Mouse (Mus musculus) lung, embryonic 14.5 days (tissue): ENCODE measurements around the gene Calhm2. TPM values are rescaled to one million over a fixed set of nuclear protein-coding genes. Genes with fewer than 3 reads are reported as not detected.

Experiments used
- ATAC-seq: fragments of 200-750 bp; cut with Nextera tagmentation; 2 replicates; pipeline ENCODE4 v1.8.0; 2017; ENCODE audit warnings: mild to moderate bottlenecking, moderate TSS enrichment, moderate library complexity; ENCODE audit not compliant: insufficient read depth
- DNase-seq: peaks from one replicate; pipeline ENCODE4 v3.0.0-alpha.2; 2015
- H3K27ac ChIP-seq: fragments of 300-500 bp; sonication (generic); 2 replicates; pipeline ENCODE4 v1.5.1; 2014; ENCODE audit warnings: low read depth, mild to moderate bottlenecking, moderate library complexity
- H3K27me3 ChIP-seq: fragments of 300-500 bp; sonication (generic); 2 replicates; pipeline ENCODE4 v1.6.1; 2014; ENCODE audit warnings: low read length, control low read depth; ENCODE audit not compliant: insufficient read depth
- H3K36me3 ChIP-seq: fragments of 300-500 bp; sonication (generic); 2 replicates; pipeline ENCODE4 v1.6.1; 2014; ENCODE audit warnings: control low read depth; ENCODE audit not compliant: insufficient read depth
- H3K4me1 ChIP-seq: fragments of 300-500 bp; sonication (generic); 2 replicates; pipeline ENCODE4 v1.6.1; 2014; ENCODE audit warnings: antibody characterized with exemption, control low read depth; ENCODE audit not compliant: insufficient read depth
- H3K4me2 ChIP-seq: fragments of 300-500 bp; sonication (generic); 2 replicates; pipeline ENCODE4 v1.6.1; 2014; ENCODE audit warnings: mild to moderate bottlenecking
- H3K4me3 ChIP-seq: fragments of 300-500 bp; sonication (generic); 2 replicates; pipeline ENCODE4 v1.5.1; 2014; ENCODE audit warnings: low read depth, low read length
- H3K9ac ChIP-seq: fragments of 300-500 bp; sonication (generic); 2 replicates; pipeline ENCODE4 v1.6.1; 2014
- H3K9me3 ChIP-seq: fragments of 300-500 bp; sonication (generic); 2 replicates; pipeline ENCODE4 v1.6.1; 2016; ENCODE audit warnings: low read depth, low read length, control low read depth
- CTCF ChIP-seq: IDR thresholded peaks from 2 replicates; pipeline ENCODE4 v1.5.1; 2016; ENCODE audit warnings: antibody characterized with exemption, low read depth
- WGBS: fragments of 180-500 bp; shearing (Covaris S2); extraction: QIAGEN DNeasy Blood & Tissue Kit; methylation state at CpG from one replicate; pipeline ENCODE4 v1.1.7; 2014; 5-methylcytosine and 5-hydroxymethylcytosine counted together
- polyA plus RNA-seq: library from polyadenylated mRNA; unstranded; fragments of >200 nt; fragmentation: Nextera tagmentation; extraction: Ambion mirVana; gene quantifications from 2 replicates; pipeline ENCODE4 v1.2.1, GENCODE M21; 2014

The Calhm2 gene
- 2.4 and 2.6 TPM in 2 replicates for polyA plus RNA-seq

DNA sequence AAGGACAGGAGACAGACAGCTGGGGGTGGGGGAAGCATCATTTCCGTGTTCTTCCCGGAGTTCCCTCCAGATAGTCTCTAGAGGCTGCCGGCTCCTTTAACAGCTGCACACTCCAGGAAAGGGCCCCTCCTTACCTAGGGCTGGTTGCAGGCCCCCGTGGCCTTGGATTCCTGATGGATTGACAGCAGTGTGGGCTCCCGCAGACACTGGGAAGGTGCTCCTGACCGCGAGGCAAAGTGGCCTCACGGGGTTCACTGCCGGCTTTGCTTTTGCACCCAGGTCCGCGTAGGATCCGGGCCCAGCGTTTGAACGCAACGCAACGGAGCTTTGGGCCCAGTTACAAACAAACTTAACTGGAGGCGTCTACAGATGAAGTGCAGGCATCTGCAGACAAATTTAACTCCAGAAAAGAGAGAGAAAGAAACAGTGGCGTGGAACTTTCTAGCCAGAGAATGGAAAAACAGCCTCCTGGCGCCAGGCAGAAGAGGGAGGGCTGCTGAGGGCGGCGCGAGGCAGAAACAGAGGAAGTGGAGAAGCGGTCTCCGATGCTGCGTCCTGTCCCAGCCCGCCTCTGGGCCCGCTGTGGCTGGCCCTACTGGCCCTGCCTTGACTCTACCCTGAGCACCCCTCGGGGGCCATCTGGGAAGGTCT is at the start of gene Calhm2:
Calhm2 (minus strand) TSS at position 524 of the 651 bp plus-strand sequence.
- ATAC-seq = peak; percentile 84

DNA sequence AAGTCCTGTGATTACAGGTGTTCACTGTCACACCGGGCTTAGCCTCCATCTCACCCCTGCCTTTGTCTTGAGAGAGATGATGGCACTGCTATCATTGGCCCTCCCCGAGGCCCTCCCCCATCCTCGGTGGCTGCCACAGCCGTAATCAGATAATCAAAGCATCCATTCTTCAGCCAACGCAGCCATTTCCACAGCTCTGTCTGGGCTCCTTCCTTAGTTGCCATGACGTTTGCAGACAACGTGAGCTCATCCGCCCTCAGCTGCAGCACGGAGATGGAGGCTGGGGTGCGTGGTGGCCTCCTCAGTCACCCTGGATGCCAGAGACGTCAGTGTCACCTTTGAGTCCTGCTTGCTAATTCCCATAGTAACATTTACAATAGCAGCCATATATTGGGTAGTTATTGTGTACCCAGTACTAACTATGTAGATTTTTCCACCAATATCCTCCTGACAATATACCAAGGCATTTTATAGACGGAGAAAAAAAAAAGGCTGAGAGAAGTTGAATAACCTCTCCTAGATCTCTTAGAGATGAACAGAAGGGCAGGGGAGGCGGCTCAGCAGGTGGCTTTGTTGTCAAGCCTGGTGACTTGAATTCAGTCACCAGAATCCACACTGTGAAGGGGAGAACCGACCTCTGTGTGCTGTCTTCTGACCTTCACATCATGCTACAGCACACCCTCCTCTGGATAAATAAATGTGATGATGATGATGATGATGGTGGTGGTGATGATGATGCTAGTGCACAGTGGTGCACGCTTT is 48.6 kb upstream of the Calhm2 start:
- no peak for TF ChIP-seq CTCF
- Histone ChIP-seq H3K27me3 (no peaks in the 10 kb centered on the region), H3K4me2 (no peak overlapping the region), H3K4me3 (no peak overlapping the region), H3K36me3 (no peaks in the 10 kb centered on the region), H3K27ac (no peak overlapping the region), H3K9ac (no peak overlapping the region), H3K4me1 (no peaks in the 10 kb centered on the region), H3K9me3 (no peaks in the 10 kb centered on the region; the same call in 1 of the 2 replicates)
- 33% methylated on average over 15 of the region's 15 CpGs for WGBS
- DNase-seq (no peak), ATAC-seq (no peak)

More for the DNA sequence above, at the start of gene Calhm2:
- Histone ChIP-seq H3K27ac (peak within 1 kb of the TSS; percentile 91), H3K4me1 (peaks cover 11% of the 10 kb centered on the region; the same call in 1 of the 2 replicates), H3K4me2 (peak within 1 kb of the TSS; percentile 70), H3K4me3 (peak within 1 kb of the TSS; percentile 49), H3K9ac (peak within 1 kb of the TSS; percentile 69), H3K36me3 (peaks cover 15% of the 10 kb centered on the region), H3K27me3 (no peaks in the 10 kb centered on the region), H3K9me3 (no peaks in the 10 kb centered on the region)
- DNase-seq = peak; percentile 82
- 2% methylated on average over 28 of the region's 28 CpGs for WGBS
- TF ChIP-seq CTCF = no peak

GRCm38 (mm10) chr19:47184736-47185135 is 46.6 kb upstream of the Calhm2 start:
- no peak for TF ChIP-seq CTCF
- H3K4me1 ChIP-seq = no peaks in the 10 kb centered on the region
- H3K9ac ChIP-seq = no peak overlapping the region
- DNase-seq (peak; percentile 44), ATAC-seq (no peak; the same call in 1 of the 2 replicates)
- H3K4me2 ChIP-seq = no peak overlapping the region
- H3K27me3 ChIP-seq = peaks cover 13% of the 10 kb centered on the region
- H3K9me3 ChIP-seq = no peaks in the 10 kb centered on the region; the same call in 1 of the 2 replicates
- WGBS = 45% methylated on average over 4 of the region's 4 CpGs
- H3K27ac ChIP-seq = no peak overlapping the region
- H3K36me3 ChIP-seq = no peaks in the 10 kb centered on the region
- H3K4me3 ChIP-seq = no peak overlapping the region

DNA sequence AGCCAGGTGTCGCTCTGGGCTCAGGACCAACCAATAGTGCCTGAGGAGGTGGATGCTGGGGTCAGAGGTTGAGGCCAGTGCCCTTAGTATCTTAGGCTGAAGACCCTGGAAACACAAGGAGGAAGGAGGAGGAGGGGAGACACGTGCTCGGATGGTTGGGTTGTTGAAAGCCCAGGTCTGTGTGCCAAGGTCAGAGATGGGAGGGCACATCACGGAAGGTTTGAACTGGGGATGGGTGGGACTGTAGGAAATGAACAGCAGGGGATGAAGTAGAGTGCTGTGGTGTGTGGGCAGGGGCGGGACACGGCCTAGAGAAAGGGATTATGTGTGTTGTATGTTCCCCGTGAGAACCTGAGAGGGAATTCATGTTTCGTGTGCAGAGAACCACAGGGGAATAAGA is 46.1 kb upstream of the Calhm2 start:
- 60% methylated on average over 8 of the region's 8 CpGs for WGBS
- peaks cover 19% of the 10 kb centered on the region for H3K27me3 ChIP-seq
- TF ChIP-seq CTCF = no peak
- H3K36me3 ChIP-seq = no peaks in the 10 kb centered on the region
- H3K4me3 ChIP-seq = no peak overlapping the region
- ATAC-seq (no peak), DNase-seq (no peak)
- H3K27ac ChIP-seq = no peak overlapping the region
- no peak overlapping the region for H3K9ac ChIP-seq
- H3K4me2 ChIP-seq = no peak overlapping the region
- H3K4me1 ChIP-seq = no peaks in the 10 kb centered on the region
- H3K9me3 ChIP-seq = no peaks in the 10 kb centered on the region; the same call in 1 of the 2 replicates

- peak overlapping the region; percentile 100 for H3K4me2 ChIP-seq
- WGBS = 17% methylated on average over 8 of the region's 8 CpGs
Observed at GRCm38 (mm10) chr19:47180011-47180410, 41.9 kb upstream of the Calhm2 start.

GRCm38 (mm10) chr19:47179272-47179809 is 41.2 kb upstream of the Calhm2 start:
- Histone ChIP-seq H3K4me2 (peak overlapping the region; percentile 100), H3K9me3 (no peaks in the 10 kb centered on the region; the same call in 1 of the 2 replicates), H3K27ac (peak overlapping the region; percentile 12; the same call in 1 of the 2 replicates), H3K4me3 (peak overlapping the region; percentile 69), H3K9ac (peak overlapping the region; percentile 57), H3K4me1 (peaks cover 4% of the 10 kb centered on the region; the same call in 1 of the 2 replicates), H3K36me3 (no peaks in the 10 kb centered on the region), H3K27me3 (peaks cover 33% of the 10 kb centered on the region)
- DNase-seq (peak; percentile 30), ATAC-seq (peak; percentile 9)
- no peak for TF ChIP-seq CTCF
- under 1% methylated on average over 42 of the region's 42 CpGs for WGBS

More at GRCm38 (mm10) chr19:47180011-47180410, 41.9 kb upstream of the Calhm2 start:
- Histone ChIP-seq H3K9me3 (no peaks in the 10 kb centered on the region; the same call in 1 of the 2 replicates), H3K36me3 (no peaks in the 10 kb centered on the region), H3K4me1 (peaks cover 4% of the 10 kb centered on the region; the same call in 1 of the 2 replicates), H3K4me3 (peak overlapping the region; percentile 69), H3K27ac (no peak overlapping the region), H3K27me3 (peaks cover 33% of the 10 kb centered on the region), H3K9ac (peak overlapping the region; percentile 57; the same call in 1 of the 2 replicates)
- TF ChIP-seq CTCF = no peak
- DNase-seq = no peak
- ATAC-seq = no peak
